Mouse (Mus musculus) fat pad, adult 2 months (tissue): Measurements from ENCODE around the gene Hoxd9.

Experiments
- DNase-seq: peaks from one replicate; pipeline ENCODE4 v3.0.0-alpha.2; 2011; ENCODE audit warnings: low read depth, low spot score; ENCODE audit errors: extremely low read depth

Hoxd9 gene

GRCm38 (mm10) chr2:74731799-74732512 lies 34.4 kb downstream of the Hoxd9 start:
- no peak for DNase-seq

- no peak for DNase-seq
Measured at GRCm38 (mm10) chr2:74732513-74733316, 35.2 kb downstream of the Hoxd9 start.

GRCm38 (mm10) chr2:74733317-74733661 lies 35.8 kb downstream of the Hoxd9 start:
- DNase-seq: no peak

- DNase-seq: no peak
Measured at GRCm38 (mm10) chr2:74733765-74734164, 36.2 kb downstream of the Hoxd9 start.

- no peak for DNase-seq
Measured at GRCm38 (mm10) chr2:74734451-74734850, 36.9 kb downstream of the Hoxd9 start.

- no peak for DNase-seq
Measured at GRCm38 (mm10) chr2:74734996-74735811, 37.7 kb downstream of the Hoxd9 start.

GRCm38 (mm10) chr2:74735851-74736687 lies 38.5 kb downstream of the Hoxd9 start:
- DNase-seq: no peak

GRCm38 (mm10) chr2:74736688-74737577 lies 39.4 kb downstream of the Hoxd9 start:
- DNase-seq: no peak

GRCm38 (mm10) chr2:74737578-74738070 lies 40.1 kb downstream of the Hoxd9 start:
- no peak for DNase-seq

- DNase-seq: peak; percentile 89
Measured at GRCm38 (mm10) chr2:74738623-74739475, 41.3 kb downstream of the Hoxd9 start.

GRCm38 (mm10) chr2:74739476-74739800 lies 41.9 kb downstream of the Hoxd9 start:
- DNase-seq: no peak

- no peak for DNase-seq
Measured at GRCm38 (mm10) chr2:74739869-74740268, 42.3 kb downstream of the Hoxd9 start.

- no peak for DNase-seq
Measured at GRCm38 (mm10) chr2:74740311-74741091, 43.0 kb downstream of the Hoxd9 start.

- DNase-seq: no peak
Measured at GRCm38 (mm10) chr2:74741252-74741978, 43.9 kb downstream of the Hoxd9 start.

- no peak for DNase-seq
Measured at GRCm38 (mm10) chr2:74741979-74742277, 44.4 kb downstream of the Hoxd9 start.

- no peak for DNase-seq
Measured at GRCm38 (mm10) chr2:74745540-74746297, 48.2 kb downstream of the Hoxd9 start.
